Mouse (Mus musculus) gastrocnemius, postnatal 10 days (tissue): ENCODE data around the gene Ak7. TPM values are rescaled to one million over a fixed set of nuclear protein-coding genes. Genes with fewer than 3 reads are reported as not detected.

Source experiments
- DNase-seq: peaks from one replicate; pipeline ENCODE4 v3.0.0; 2021; ENCODE audit warnings: mixed read lengths
- total RNA-seq, 2 experiments: library from RNA; stranded (reverse); gene quantifications; 2 replicates each; pipeline ENCODE4 v1.2.3; 2021

Gene Ak7
- total RNA-seq, 2 experiments from 2014 or later = not detected

GRCm38 (mm10) chr12:105787626-105788025, 81.8 kb downstream of the Ak7 start:
- no peak for DNase-seq

DNA sequence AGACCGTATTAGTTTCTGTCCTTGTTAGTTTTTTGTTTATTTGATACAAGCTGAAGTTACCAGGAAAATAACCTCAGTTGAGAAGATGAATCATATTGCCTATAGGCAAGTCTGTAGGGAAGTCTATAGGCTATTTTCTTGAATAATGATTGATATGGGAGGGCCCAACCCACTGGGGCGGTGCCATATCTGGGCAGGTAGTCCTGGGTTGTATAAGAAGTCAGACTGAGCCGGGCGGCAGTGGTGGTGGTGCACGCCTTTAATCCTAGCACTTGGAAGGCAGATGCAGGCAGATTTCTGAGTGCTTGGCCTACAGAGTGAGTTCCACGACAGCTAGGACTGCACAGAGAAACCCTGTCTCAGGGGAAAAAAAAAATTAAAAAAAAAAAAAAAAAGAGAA, 84.1 kb downstream of the Ak7 start:
- no peak for DNase-seq

DNA sequence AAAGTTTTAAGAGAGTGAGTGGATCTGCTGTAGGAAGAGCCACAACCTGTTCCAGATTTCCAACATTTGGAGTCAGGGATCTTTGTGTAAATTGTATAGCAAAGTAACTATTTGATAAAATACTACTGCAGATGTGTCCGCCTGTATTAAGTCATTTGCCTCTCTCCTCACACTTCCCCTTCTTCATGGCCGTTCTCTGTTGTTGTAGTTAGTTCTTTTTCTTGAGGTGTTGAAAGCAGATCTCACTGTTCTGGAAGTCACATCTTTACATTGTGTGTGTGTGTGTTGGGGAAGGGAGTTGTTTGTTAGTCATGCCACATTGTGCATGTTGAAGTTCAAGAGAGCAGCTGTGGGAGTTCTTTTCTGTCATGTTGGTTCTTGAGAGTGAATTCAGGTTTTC, 89.1 kb downstream of the Ak7 start:
- no peak for DNase-seq

GRCm38 (mm10) chr12:105798001-105798400, 92.2 kb downstream of the Ak7 start:
- DNase-seq = no peak

DNA sequence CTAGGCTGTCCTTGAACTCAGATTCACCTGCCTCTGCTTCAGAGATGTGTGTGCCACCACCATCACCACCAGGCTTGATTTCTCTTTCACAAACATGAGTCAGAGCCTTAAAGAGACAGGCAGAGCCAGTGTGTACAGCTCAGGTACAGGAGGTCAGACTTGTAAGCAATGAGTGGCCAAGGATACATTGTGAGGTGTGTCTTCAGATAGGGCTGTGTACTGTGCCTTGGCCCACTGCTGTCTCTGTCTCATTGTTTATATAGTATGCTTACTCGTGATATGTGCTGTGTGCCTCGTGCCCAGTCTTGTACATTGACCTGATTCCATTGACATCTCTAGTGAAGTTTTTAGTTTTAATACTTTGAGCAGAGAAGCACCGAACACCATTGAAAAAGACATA, 100.0 kb downstream of the Ak7 start:
- no peak for DNase-seq

GRCm38 (mm10) chr12:105806205-105806604, 100.4 kb downstream of the Ak7 start:
- DNase-seq = no peak

- DNase-seq = no peak
These were observed 101.6 kb downstream of the Ak7 start for GRCm38 (mm10) chr12:105807416-105807815.

- no peak for DNase-seq
These were observed 103.2 kb downstream of the Ak7 start for GRCm38 (mm10) chr12:105808945-105809344.

- no peak for DNase-seq
These were observed 104.8 kb downstream of the Ak7 start for GRCm38 (mm10) chr12:105810608-105811007.

DNA sequence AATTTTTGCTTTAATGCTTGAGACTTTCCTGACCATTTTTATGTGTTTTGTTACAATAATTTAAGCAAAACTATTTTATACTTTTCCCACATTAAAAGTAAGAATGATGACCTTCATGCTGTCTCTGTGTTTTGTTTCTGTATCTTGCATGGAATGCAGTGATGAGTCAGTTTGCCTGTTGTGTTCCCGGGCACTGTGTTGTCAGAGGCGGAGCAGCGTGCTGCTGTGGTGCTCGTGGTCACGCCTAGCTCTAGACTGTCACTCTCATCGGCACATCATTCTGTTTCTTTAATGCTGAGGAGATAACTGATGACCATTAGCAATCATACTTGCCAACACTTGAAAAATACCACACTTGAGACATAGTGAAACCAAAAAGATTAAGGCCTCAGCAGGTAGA, 108.2 kb downstream of the Ak7 start:
- DNase-seq = no peak

DNA sequence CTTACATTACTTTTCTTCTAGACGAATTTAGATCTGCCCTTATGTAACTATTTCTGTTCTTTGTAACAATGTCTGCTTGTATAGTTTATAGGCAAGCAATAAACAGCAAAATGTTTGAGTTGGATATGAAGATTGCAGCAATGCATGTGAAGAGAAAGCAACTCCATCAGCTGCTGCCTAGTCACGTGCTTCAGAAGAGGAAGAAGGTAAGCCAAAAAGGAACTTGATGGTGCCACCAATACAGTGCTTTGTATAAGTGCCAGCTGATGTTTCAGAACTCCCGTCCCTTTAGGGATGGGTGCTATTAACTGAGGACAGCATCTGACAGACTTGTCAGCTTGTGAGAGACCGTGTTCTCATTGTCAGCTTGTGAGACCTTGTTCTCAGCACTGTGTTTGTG, 117.7 kb downstream of the Ak7 start:
- no peak for DNase-seq

DNA sequence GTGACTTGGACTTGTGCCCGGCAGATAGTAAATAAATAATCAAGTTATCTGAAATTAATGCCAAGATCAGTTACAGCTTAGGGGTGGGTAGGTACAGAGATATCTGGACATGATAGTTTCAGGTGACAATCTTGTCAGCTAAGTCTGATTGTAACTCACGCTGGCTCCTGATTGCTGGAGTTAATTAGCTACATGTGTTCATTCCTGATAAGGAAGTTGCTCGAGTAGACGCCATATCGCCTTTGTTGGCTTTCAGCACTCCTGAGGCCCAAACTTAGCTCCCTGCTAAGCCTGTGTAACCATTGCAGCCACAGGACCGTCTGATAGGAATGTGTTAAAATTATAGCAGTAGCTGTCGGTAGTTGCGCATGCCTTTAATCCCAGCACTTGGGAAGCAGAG, 119.0 kb downstream of the Ak7 start:
- DNase-seq = no peak

- DNase-seq = no peak
These were observed 119.5 kb downstream of the Ak7 start for GRCm38 (mm10) chr12:105825266-105825665.

Other genes starting within 250 kb of the Ak7 start
- 1 to 10 TPM; 1.2 to 1.5 TPM for gene Bdkrb2, start 142.8 kb upstream of the Ak7 start, total RNA-seq
- under 1 TPM in 1 of 2 experiments, not detected in 1; 0.23 TPM for gene Bdkrb1, start 102.9 kb upstream of the Ak7 start, total RNA-seq
- 1 to 10 TPM; 6.6 to 7.7 TPM for gene Gskip, start 21.1 kb upstream of the Ak7 start, total RNA-seq
- gene Atg2b, start 20.8 kb upstream of the Ak7 start, total RNA-seq = 10 to 100 TPM; 14.9 to 18.7 TPM
- 10 to 100 TPM; 87.5 to 97.4 TPM for gene Papola, start 78.7 kb downstream of the Ak7 start, total RNA-seq